Mouse (Mus musculus): ENCODE data around the gene Eef2k. TPM values are rescaled to one million over a fixed set of nuclear protein-coding genes. Genes with fewer than 3 reads are reported as not detected.

The Eef2k gene
- total RNA-seq, 1 experiment, result 13.6 TPM

GRCm38 (mm10) chr7:120865100-120865499, 22.5 kb downstream of the Eef2k start:
- Histone ChIP-seq H3K9ac (ENCODE audit: insufficient read depth, low read depth, low read length, poor library complexity, severe bottlenecking) (no peak overlapping the region), H3K9me3 (ENCODE audit: control insufficient read depth, insufficient read depth, low read depth, low read length) (no peaks in the 10 kb centered on the region), H3K36me3 (ENCODE audit: control insufficient read depth, insufficient read depth, low read length, poor library complexity, severe bottlenecking) (no peaks in the 10 kb centered on the region), H3K4me3 (ENCODE audit: insufficient read depth in 1 of 2, low read depth in 1 of 2, low read length in 2 of 2, poor library complexity in 1 of 2, severe bottlenecking in 1 of 2) (no peak overlapping the region), H3K27ac (ENCODE audit: insufficient read depth, low read depth, low read length, poor library complexity, severe bottlenecking) (no peak overlapping the region), H3K4me1 (ENCODE audit: control insufficient read depth in 2 of 2, insufficient read depth in 2 of 2, low read length in 2 of 2, poor library complexity in 1 of 2) (peaks cover 0 to 32% of the 10 kb centered on the region in 2 experiments; a peak in 3 of 4 replicates)
- no peak for TF ChIP-seq ZNF384 (IDR thresholded peaks at IDR 0.05; ENCODE audit: low read depth, low read length)
- TF ChIP-seq MAFK (IDR thresholded peaks at IDR 0.05; ENCODE audit: insufficient read depth, low read depth, low read length), result no peak
- no peak for TF ChIP-seq ZC3H11A (IDR thresholded peaks at IDR 0.05; ENCODE audit: borderline replicate concordance, low read depth, low read length)
- TF ChIP-seq CHD2 (IDR thresholded peaks at IDR 0.05; ENCODE audit: low read depth, low read length), result no peak
- no peak for DNase-seq (ENCODE audit: low read depth, low spot score)
- in situ Hi-C loops (cut with MboI; ENCODE audit: low sequenced_read_pairs in 2 of 2, unreplicated experiment in 2 of 2), result no loop called here

GRCm38 (mm10) chr7:120865832-120866231, 23.2 kb downstream of the Eef2k start:
- no peaks in the 10 kb centered on the region for H3K36me3 ChIP-seq (ENCODE audit: control insufficient read depth, insufficient read depth, low read length, poor library complexity, severe bottlenecking)
- H3K4me3 ChIP-seq (ENCODE audit: insufficient read depth in 1 of 2, low read depth in 1 of 2, low read length in 2 of 2, poor library complexity in 1 of 2, severe bottlenecking in 1 of 2), result no peak overlapping the region
- peaks cover 0 to 27% of the 10 kb centered on the region in 2 experiments; a peak in 3 of 4 replicates for H3K4me1 ChIP-seq (ENCODE audit: control insufficient read depth in 2 of 2, insufficient read depth in 2 of 2, low read length in 2 of 2, poor library complexity in 1 of 2)
- no peak overlapping the region for H3K9ac ChIP-seq (ENCODE audit: insufficient read depth, low read depth, low read length, poor library complexity, severe bottlenecking)
- no peak for DNase-seq (ENCODE audit: low read depth, low spot score)
- H3K9me3 ChIP-seq (ENCODE audit: control insufficient read depth, insufficient read depth, low read depth, low read length), result no peaks in the 10 kb centered on the region
- no peak overlapping the region for H3K27ac ChIP-seq (ENCODE audit: insufficient read depth, low read depth, low read length, poor library complexity, severe bottlenecking)
- in situ Hi-C loops (cut with MboI; ENCODE audit: low sequenced_read_pairs in 2 of 2, unreplicated experiment in 2 of 2), result no loop called here
- TF ChIP-seq ZC3H11A (IDR thresholded peaks at IDR 0.05; ENCODE audit: borderline replicate concordance, low read depth, low read length) (no peak), CHD2 (IDR thresholded peaks at IDR 0.05; ENCODE audit: low read depth, low read length) (no peak), HCFC1 (IDR thresholded peaks at IDR 0.05; ENCODE audit: borderline replicate concordance, insufficient read depth, low read length) (no peak), MAFK (IDR thresholded peaks at IDR 0.05; ENCODE audit: insufficient read depth, low read depth, low read length) (no peak)

- H3K9me3 ChIP-seq (ENCODE audit: control insufficient read depth, insufficient read depth, low read depth, low read length), result no peaks in the 10 kb centered on the region
- H3K4me1 ChIP-seq (ENCODE audit: control insufficient read depth in 2 of 2, insufficient read depth in 2 of 2, low read length in 2 of 2, poor library complexity in 1 of 2), result peaks cover 0 to 23% of the 10 kb centered on the region in 2 experiments; a peak in 2 of 4 replicates
- TF ChIP-seq HCFC1 (IDR thresholded peaks at IDR 0.05; ENCODE audit: borderline replicate concordance, insufficient read depth, low read length) (no peak), CHD2 (IDR thresholded peaks at IDR 0.05; ENCODE audit: low read depth, low read length) (no peak), ZC3H11A (IDR thresholded peaks at IDR 0.05; ENCODE audit: borderline replicate concordance, low read depth, low read length) (no peak), ZNF384 (IDR thresholded peaks at IDR 0.05; ENCODE audit: low read depth, low read length) (no peak), MAFK (IDR thresholded peaks at IDR 0.05; ENCODE audit: insufficient read depth, low read depth, low read length) (no peak)
- no peak for DNase-seq (ENCODE audit: low read depth, low spot score)
- H3K27ac ChIP-seq (ENCODE audit: insufficient read depth, low read depth, low read length, poor library complexity, severe bottlenecking), result no peak overlapping the region
- no peak overlapping the region for H3K9ac ChIP-seq (ENCODE audit: insufficient read depth, low read depth, low read length, poor library complexity, severe bottlenecking)
- H3K4me3 ChIP-seq (ENCODE audit: insufficient read depth in 1 of 2, low read depth in 1 of 2, low read length in 2 of 2, poor library complexity in 1 of 2, severe bottlenecking in 1 of 2), result no peak overlapping the region
- H3K36me3 ChIP-seq (ENCODE audit: control insufficient read depth, insufficient read depth, low read length, poor library complexity, severe bottlenecking), result no peaks in the 10 kb centered on the region
- in situ Hi-C loops (cut with MboI; ENCODE audit: low sequenced_read_pairs in 2 of 2, unreplicated experiment in 2 of 2), result no loop called here
Measured at GRCm38 (mm10) chr7:120866684-120867083, 24.1 kb downstream of the Eef2k start.

DNA sequence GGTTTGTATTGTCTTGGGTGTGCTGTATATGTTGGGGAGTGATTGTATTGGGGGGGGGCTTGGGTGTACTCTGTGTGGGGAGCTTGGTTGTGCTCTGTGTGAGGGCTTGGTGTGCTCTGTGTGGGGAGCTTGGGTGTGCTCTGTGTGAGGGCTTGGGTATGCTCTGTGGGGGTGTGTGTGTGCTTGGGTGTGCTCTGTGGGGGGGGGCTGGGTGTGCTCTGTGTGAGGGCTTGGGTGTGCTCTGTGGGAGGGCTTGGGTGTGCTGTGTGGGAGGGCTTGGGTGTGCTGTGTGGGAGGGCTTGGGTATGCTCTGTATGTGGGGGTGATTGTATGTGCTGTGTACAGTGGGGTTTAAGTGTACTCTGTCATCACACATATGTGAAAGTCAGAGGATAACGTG, 25.1 kb downstream of the Eef2k start:
- Histone ChIP-seq H3K4me3 (ENCODE audit: insufficient read depth in 1 of 2, low read depth in 1 of 2, low read length in 2 of 2, poor library complexity in 1 of 2, severe bottlenecking in 1 of 2) (no peak overlapping the region), H3K4me1 (ENCODE audit: control insufficient read depth in 2 of 2, insufficient read depth in 2 of 2, low read length in 2 of 2, poor library complexity in 1 of 2) (peaks cover 0 to 15% of the 10 kb centered on the region in 2 experiments; a peak in 2 of 4 replicates), H3K9me3 (ENCODE audit: control insufficient read depth, insufficient read depth, low read depth, low read length) (no peaks in the 10 kb centered on the region), H3K27ac (ENCODE audit: insufficient read depth, low read depth, low read length, poor library complexity, severe bottlenecking) (no peak overlapping the region), H3K9ac (ENCODE audit: insufficient read depth, low read depth, low read length, poor library complexity, severe bottlenecking) (no peak overlapping the region), H3K36me3 (ENCODE audit: control insufficient read depth, insufficient read depth, low read length, poor library complexity, severe bottlenecking) (no peaks in the 10 kb centered on the region)
- TF ChIP-seq CHD2 (IDR thresholded peaks at IDR 0.05; ENCODE audit: low read depth, low read length), result no peak
- no peak for TF ChIP-seq MAFK (IDR thresholded peaks at IDR 0.05; ENCODE audit: insufficient read depth, low read depth, low read length)
- TF ChIP-seq ZC3H11A (IDR thresholded peaks at IDR 0.05; ENCODE audit: borderline replicate concordance, low read depth, low read length), result no peak
- TF ChIP-seq HCFC1 (IDR thresholded peaks at IDR 0.05; ENCODE audit: borderline replicate concordance, insufficient read depth, low read length), result no peak
- TF ChIP-seq ZNF384 (IDR thresholded peaks at IDR 0.05; ENCODE audit: low read depth, low read length), result no peak
- in situ Hi-C loops (cut with MboI; ENCODE audit: low sequenced_read_pairs in 2 of 2, unreplicated experiment in 2 of 2), result no loop called here
- DNase-seq (ENCODE audit: low read depth, low spot score), result no peak

DNA sequence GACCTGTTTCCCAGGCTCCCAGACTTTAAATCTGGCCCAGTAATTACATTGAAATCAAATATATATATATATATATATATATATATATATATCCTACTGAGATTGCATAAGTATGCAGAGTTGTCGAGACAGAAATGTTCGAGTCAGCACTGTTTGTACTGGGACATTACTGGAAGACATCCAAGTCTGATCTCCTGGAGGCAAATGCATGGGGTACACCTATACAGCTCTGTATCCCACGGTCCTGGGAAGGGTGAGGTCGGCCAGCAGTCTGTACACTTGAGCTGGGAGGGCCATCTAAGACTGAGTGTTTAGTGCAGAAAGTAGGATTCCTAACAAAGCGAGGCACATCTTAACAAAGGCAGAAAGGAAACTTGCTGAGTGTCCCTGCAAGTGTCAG, 27.3 kb downstream of the Eef2k start:
- Histone ChIP-seq H3K27ac (ENCODE audit: insufficient read depth, low read depth, low read length, poor library complexity, severe bottlenecking) (no peak overlapping the region), H3K36me3 (ENCODE audit: control insufficient read depth, insufficient read depth, low read length, poor library complexity, severe bottlenecking) (no peaks in the 10 kb centered on the region), H3K4me1 (ENCODE audit: control insufficient read depth in 2 of 2, insufficient read depth in 2 of 2, low read length in 2 of 2, poor library complexity in 1 of 2) (peaks cover 0 to 10% of the 10 kb centered on the region in 2 experiments; a peak in 2 of 4 replicates), H3K9ac (ENCODE audit: insufficient read depth, low read depth, low read length, poor library complexity, severe bottlenecking) (no peak overlapping the region), H3K9me3 (ENCODE audit: control insufficient read depth, insufficient read depth, low read depth, low read length) (no peaks in the 10 kb centered on the region), H3K4me3 (ENCODE audit: insufficient read depth in 1 of 2, low read depth in 1 of 2, low read length in 2 of 2, poor library complexity in 1 of 2, severe bottlenecking in 1 of 2) (no peak overlapping the region)
- in situ Hi-C loops (cut with MboI; ENCODE audit: low sequenced_read_pairs in 2 of 2, unreplicated experiment in 2 of 2), result no loop called here
- no peak for TF ChIP-seq ZC3H11A (IDR thresholded peaks at IDR 0.05; ENCODE audit: borderline replicate concordance, low read depth, low read length)
- TF ChIP-seq HCFC1 (IDR thresholded peaks at IDR 0.05; ENCODE audit: borderline replicate concordance, insufficient read depth, low read length), result no peak
- DNase-seq (ENCODE audit: low read depth, low spot score), result no peak
